Mouse (Mus musculus): ENCODE measurements at regions not wholly inside any gene's neighbourhood (a gene's known extent, or its start where the extent isn't known, plus 50 kb on each side); places are given as distances from the start of the nearest gene placed in this dataset.
A peak's percentile ranks its signal among the peaks of the same experiment; 100 is the strongest.

DNA sequence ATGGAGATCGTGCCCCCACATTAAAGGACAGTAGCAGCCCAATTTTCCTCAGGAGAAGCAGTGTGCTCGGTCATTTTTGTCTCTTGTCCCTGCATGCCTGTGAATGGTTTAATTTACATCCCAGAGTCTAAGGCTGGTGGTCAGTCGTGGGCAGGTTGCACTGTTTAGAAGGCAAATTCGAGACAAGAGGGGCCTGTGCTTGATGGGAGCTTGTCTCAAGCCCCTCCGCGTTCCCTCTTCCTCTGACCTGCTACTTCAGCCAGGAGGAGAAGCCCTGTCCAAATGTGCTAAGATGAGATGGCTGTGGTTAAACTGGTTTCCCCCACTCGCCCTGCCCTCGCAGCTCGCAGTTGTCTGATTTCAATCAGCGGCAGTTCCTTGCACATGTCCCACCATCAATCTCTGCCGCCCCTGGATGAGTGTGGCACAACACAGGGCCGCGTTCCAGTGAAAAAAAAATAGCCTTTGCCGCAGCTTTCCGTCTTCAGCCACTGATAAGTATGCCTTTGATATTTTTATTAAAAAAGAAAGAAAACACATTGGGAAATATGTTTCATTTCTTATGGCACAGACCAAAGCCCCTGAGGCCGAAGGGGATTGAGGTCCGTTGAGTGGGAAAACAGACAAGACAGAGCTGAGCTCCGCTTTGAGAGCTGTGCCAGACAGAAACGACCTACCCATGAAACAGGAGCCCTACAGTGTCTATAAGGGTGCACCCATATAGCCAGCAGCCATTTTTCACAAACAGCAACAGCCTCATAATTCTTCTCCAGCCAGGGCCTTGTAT lies 99.5 kb upstream of the Eya4 start:
- Histone ChIP-seq H3K36me3 (ENCODE audit: control insufficient read depth, insufficient read depth, low read length) (no peaks in the 10 kb centered on the region), H3K27ac (ENCODE audit: insufficient read depth, low read depth, low read length) (no peak overlapping the region), H3K4me3 (ENCODE audit: insufficient read depth, low read depth, low read length) (no peak overlapping the region), H3K27me3 (replicated peaks; ENCODE audit: control insufficient read depth, insufficient read depth, low read length) (no peaks in the 10 kb centered on the region), H3K4me1 (ENCODE audit: control insufficient read depth, insufficient read depth, low read length) (no peaks in the 10 kb centered on the region)
- TF ChIP-seq CTCF (conservative IDR thresholded peaks at IDR 0.05; ENCODE audit: insufficient read depth, insufficient read length, low read depth, low read length) (no peak), POLR2A (IDR thresholded peaks at IDR 0.05; ENCODE audit: low read depth, low read length) (no peak)
- no peak for DNase-seq
- whole genome bisulfite sequencing = 30% methylated on average over 19 of the region's 19 CpGs

DNA sequence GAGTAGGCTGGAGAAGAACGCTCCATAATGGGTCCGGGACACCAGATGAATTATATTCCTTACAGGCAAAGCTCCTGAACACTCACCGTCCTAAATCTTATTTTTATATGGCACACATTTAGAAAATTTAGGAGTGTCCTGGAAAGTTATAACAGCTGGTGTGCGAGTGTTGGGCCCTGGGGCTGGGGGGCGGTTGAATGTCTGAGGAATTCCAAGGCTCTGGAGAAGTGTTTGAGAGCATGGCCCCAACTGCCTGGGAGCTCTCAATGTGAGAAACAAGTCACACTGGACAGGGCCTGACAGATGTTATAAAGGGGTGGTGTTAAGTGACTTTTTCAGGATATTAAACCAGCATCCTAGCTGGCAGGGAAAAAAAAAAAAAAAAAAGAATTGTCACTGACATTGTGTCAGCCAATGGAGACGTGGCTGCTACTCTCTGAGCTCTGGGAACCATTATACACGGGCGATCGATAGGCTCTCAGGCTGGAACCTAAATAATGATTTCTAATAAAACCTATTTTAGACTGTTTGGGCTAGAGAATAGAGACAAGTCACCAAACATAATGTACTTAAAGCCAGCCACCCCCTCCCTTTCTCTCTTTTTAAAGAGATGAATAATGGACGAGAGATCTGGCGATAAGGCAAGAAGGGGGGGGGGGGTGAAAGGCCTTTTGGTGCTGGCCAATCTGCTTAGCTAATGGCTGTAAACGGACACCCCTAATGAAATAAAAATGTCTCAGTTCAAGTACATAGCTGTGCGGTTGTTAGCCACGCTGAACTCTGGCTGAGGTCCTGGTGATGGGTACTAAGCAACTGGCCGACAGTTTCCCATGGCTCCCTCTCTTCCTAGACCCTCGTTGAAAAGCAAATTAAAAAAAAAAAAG lies 98.6 kb upstream of the Eya4 start:
- 38% methylated on average over 15 of the region's 16 CpGs for WGBS
- H3K27ac ChIP-seq (ENCODE audit: insufficient read depth, low read depth, low read length) = no peak overlapping the region
- TF ChIP-seq POLR2A (IDR thresholded peaks at IDR 0.05; ENCODE audit: low read depth, low read length) = no peak
- no peak for TF ChIP-seq CTCF (conservative IDR thresholded peaks at IDR 0.05; ENCODE audit: insufficient read depth, insufficient read length, low read depth, low read length)

DNA sequence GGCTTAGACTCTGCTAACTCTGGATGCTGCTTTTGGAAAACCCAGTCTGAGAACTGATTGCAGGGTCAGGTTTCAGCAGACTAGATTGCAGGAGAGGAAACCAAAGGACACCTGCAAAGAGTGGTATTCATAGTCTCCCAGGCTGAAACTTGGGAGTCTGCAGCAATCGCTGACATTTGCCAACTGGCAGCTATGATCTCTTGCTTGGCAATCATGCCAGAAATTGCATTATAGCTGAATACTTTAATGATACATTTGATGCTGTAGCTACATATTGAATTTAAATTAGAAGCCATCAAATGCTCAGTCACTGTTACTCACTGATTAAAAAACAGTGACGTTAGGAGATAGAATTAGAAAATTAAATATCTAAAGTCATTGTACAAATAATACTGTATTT lies 79.8 kb upstream of the Eya4 start:
- Histone ChIP-seq H3K4me1 (ENCODE audit: control insufficient read depth, insufficient read depth, low read length) (no peaks in the 10 kb centered on the region), H3K27ac (ENCODE audit: insufficient read depth, low read depth, low read length) (no peak overlapping the region), H3K36me3 (ENCODE audit: control insufficient read depth, insufficient read depth, low read length) (no peaks in the 10 kb centered on the region), H3K27me3 (replicated peaks; ENCODE audit: control insufficient read depth, insufficient read depth, low read length) (no peaks in the 10 kb centered on the region), H3K4me3 (ENCODE audit: insufficient read depth, low read depth, low read length) (no peak overlapping the region)
- DNase-seq = no peak
- TF ChIP-seq CTCF (conservative IDR thresholded peaks at IDR 0.05; ENCODE audit: insufficient read depth, insufficient read length, low read depth, low read length) (no peak), POLR2A (IDR thresholded peaks at IDR 0.05; ENCODE audit: low read depth, low read length) (no peak)
- 47% methylated on average over 2 of the region's 2 CpGs for WGBS

More for the DNA sequence above, 98.6 kb upstream of the Eya4 start:
- Histone ChIP-seq H3K36me3 (ENCODE audit: control insufficient read depth, insufficient read depth, low read length) (no peaks in the 10 kb centered on the region), H3K4me1 (ENCODE audit: control insufficient read depth, insufficient read depth, low read length) (no peaks in the 10 kb centered on the region), H3K4me3 (ENCODE audit: insufficient read depth, low read depth, low read length) (no peak overlapping the region), H3K27me3 (replicated peaks; ENCODE audit: control insufficient read depth, insufficient read depth, low read length) (no peaks in the 10 kb centered on the region)
- no peak for DNase-seq

- TF ChIP-seq CTCF (conservative IDR thresholded peaks at IDR 0.05; ENCODE audit: insufficient read depth, insufficient read length, low read depth, low read length) (no peak), POLR2A (IDR thresholded peaks at IDR 0.05; ENCODE audit: low read depth, low read length) (no peak)
- no peak overlapping the region for H3K27ac ChIP-seq (ENCODE audit: insufficient read depth, low read depth, low read length)
- H3K4me1 ChIP-seq (ENCODE audit: control insufficient read depth, insufficient read depth, low read length) = no peaks in the 10 kb centered on the region
- H3K4me3 ChIP-seq (ENCODE audit: insufficient read depth, low read depth, low read length) = no peak overlapping the region
- no peaks in the 10 kb centered on the region for H3K27me3 ChIP-seq (replicated peaks; ENCODE audit: control insufficient read depth, insufficient read depth, low read length)
- no peak for DNase-seq
- H3K36me3 ChIP-seq (ENCODE audit: control insufficient read depth, insufficient read depth, low read length) = no peaks in the 10 kb centered on the region
- 77% methylated on average over 7 of the region's 7 CpGs for WGBS
These were observed 63.4 kb upstream of the Eya4 start for GRCm38 (mm10) chr10:23413794-23414518.

DNA sequence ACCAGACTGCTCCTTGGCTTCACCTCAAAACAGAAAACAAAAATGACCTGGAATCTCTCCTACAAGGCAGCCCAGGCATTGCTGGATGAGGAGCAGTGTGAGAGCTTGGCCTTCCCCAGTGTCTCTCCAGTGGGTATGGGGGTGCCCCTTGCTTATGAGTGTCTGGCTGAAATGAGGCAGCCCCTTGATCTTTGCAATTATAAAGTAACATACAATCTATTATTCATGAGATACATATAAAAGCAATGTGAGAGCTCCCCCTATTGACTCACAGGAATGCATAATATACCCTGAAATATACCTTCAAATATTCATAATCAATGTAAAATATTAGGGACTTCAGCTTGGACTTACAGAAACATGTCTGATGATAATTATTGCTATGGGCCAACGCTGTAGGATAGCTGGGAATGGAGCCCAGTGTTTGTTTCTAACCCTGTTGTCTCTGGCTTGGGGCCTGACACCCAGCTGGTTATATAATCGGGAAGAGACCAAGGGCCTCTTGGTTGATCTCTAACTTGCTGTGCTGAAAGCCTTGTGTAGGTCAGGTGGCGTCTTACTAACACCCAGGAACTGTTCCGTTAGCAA lies 52.9 kb upstream of the Eya4 start:
- no peaks in the 10 kb centered on the region for H3K36me3 ChIP-seq (ENCODE audit: control insufficient read depth, insufficient read depth, low read length)
- TF ChIP-seq POLR2A (IDR thresholded peaks at IDR 0.05; ENCODE audit: low read depth, low read length) = no peak
- TF ChIP-seq CTCF (conservative IDR thresholded peaks at IDR 0.05; ENCODE audit: insufficient read depth, insufficient read length, low read depth, low read length) = no peak

More for the DNA sequence above, 52.9 kb upstream of the Eya4 start:
- no peak overlapping the region for H3K27ac ChIP-seq (ENCODE audit: insufficient read depth, low read depth, low read length)
- peak; percentile 67 for DNase-seq
- H3K4me1 ChIP-seq (ENCODE audit: control insufficient read depth, insufficient read depth, low read length) = no peaks in the 10 kb centered on the region
- no peaks in the 10 kb centered on the region for H3K27me3 ChIP-seq (replicated peaks; ENCODE audit: control insufficient read depth, insufficient read depth, low read length)
- WGBS = 35% methylated on average over 4 of the region's 4 CpGs
- no peak overlapping the region for H3K4me3 ChIP-seq (ENCODE audit: insufficient read depth, low read depth, low read length)
